Mouse (Mus musculus) thymus, adult 2 months (tissue): ENCODE results near the gene Cyp2g1.
"Not testable (repeated sequence)": the region's sequence is repeated elsewhere in the genome, so short reads cannot be mapped to it uniquely, and the experiment has no call there.

ENCODE experiments used
- CTCF ChIP-seq: fragments of 200-500 bp; IDR thresholded peaks from 2 replicates; pipeline ENCODE4 v1.5.1; 2012; ENCODE audit warnings: mild to moderate bottlenecking, control low read depth, low read length, moderate library complexity, borderline replicate concordance; ENCODE audit not compliant: control insufficient read depth, poor library complexity, insufficient read depth; ENCODE audit errors: extremely low read depth
- POLR2A ChIP-seq: fragments of 200-500 bp; IDR thresholded peaks from 2 replicates; pipeline ENCODE4 v1.6.1; 2012; ENCODE audit warnings: mild to moderate bottlenecking, low read length, control low read depth, moderate library complexity; ENCODE audit not compliant: control insufficient read depth, poor library complexity, insufficient read depth; ENCODE audit errors: extremely low read depth

- not testable (repeated sequence) for TF ChIP-seq CTCF, POLR2A
These were observed 22.7 kb upstream of the Cyp2g1 start for GRCm38 (mm10) chr7:26786013-26786412.
